Mouse (Mus musculus) left cerebral cortex, postnatal 4 days (tissue): ENCODE data around the gene Med27. TPM values are rescaled to one million over a fixed set of nuclear protein-coding genes. Genes with fewer than 3 reads are reported as not detected.
A peak's percentile ranks its signal among the peaks of the same experiment; 100 is the strongest.

Experiments
- DNase-seq: peaks from one replicate; pipeline ENCODE4 v3.0.0-alpha.2; 2022
- intact Hi-C: fragments of 180-260 bp; cut with DNase I; formaldehyde crosslinking; loops from one replicate; pipeline ENCODE4 v1.15.1; 2025
- total RNA-seq, 2 experiments: library from RNA; stranded (reverse); gene quantifications; 2 replicates each; pipeline ENCODE4 v1.2.3; 2021

The Med27 gene
- 10 to 100 TPM; 40.6 to 44.1 TPM for total RNA-seq

- DNase-seq, result peak; percentile 98
- intact Hi-C loops, result no loop called here
Observed at GRCm38 (mm10) chr2:29346629-29347271, at the start of gene Med27. Gene Med27, plus strand, starts transcription at chr2:29346819.

GRCm38 (mm10) chr2:29309966-29310365 lies 36.7 kb upstream of the Med27 start:
- DNase-seq, result no peak
- intact Hi-C loops, result no loop called here

- DNase-seq, result no peak
- intact Hi-C loops, result no loop called here
Observed at GRCm38 (mm10) chr2:29312058-29312457, 34.6 kb upstream of the Med27 start.

- intact Hi-C loops, result no loop called here
- no peak for DNase-seq
Observed at GRCm38 (mm10) chr2:29317906-29318470, 28.6 kb upstream of the Med27 start.

- intact Hi-C loops, result no loop called here
- no peak for DNase-seq
Observed at GRCm38 (mm10) chr2:29318596-29318995, 28.0 kb upstream of the Med27 start.

GRCm38 (mm10) chr2:29320229-29320751 lies 26.3 kb upstream of the Med27 start:
- intact Hi-C loops, result no loop called here
- DNase-seq, result peak; percentile 48

- no peak for DNase-seq
- intact Hi-C loops, result no loop called here
Observed at GRCm38 (mm10) chr2:29320780-29321179, 25.8 kb upstream of the Med27 start.

- DNase-seq, result no peak
- intact Hi-C loops, result no loop called here
Observed at GRCm38 (mm10) chr2:29324456-29324855, 22.2 kb upstream of the Med27 start.

GRCm38 (mm10) chr2:29330471-29330870 lies 16.1 kb upstream of the Med27 start:
- no peak for DNase-seq
- intact Hi-C loops, result no loop called here

- intact Hi-C loops, result loop anchor here (2.0 kb wide), 1 partner anchor 58 kb away; no protein-coding TSS in a partner anchor
- DNase-seq, result no peak
Observed at GRCm38 (mm10) chr2:29338396-29338795, 8.2 kb upstream of the Med27 start.

GRCm38 (mm10) chr2:29358696-29359375 lies 12.2 kb downstream of the Med27 start:
- DNase-seq, result no peak
- intact Hi-C loops, result no loop called here

- intact Hi-C loops, result no loop called here
- DNase-seq, result no peak
Observed at GRCm38 (mm10) chr2:29360956-29361355, 14.3 kb downstream of the Med27 start.

GRCm38 (mm10) chr2:29365000-29365695 lies 18.5 kb downstream of the Med27 start:
- intact Hi-C loops, result no loop called here
- DNase-seq, result no peak

GRCm38 (mm10) chr2:29368730-29369129 lies 22.1 kb downstream of the Med27 start:
- DNase-seq, result no peak
- intact Hi-C loops, result no loop called here

GRCm38 (mm10) chr2:29372176-29372575 lies 25.6 kb downstream of the Med27 start:
- intact Hi-C loops, result no loop called here
- no peak for DNase-seq

GRCm38 (mm10) chr2:29381683-29382082 lies 35.1 kb downstream of the Med27 start:
- no peak for DNase-seq
- intact Hi-C loops, result no loop called here

- DNase-seq, result no peak
- intact Hi-C loops, result no loop called here
Observed at GRCm38 (mm10) chr2:29382583-29382982, 36.0 kb downstream of the Med27 start.

- intact Hi-C loops, result no loop called here
Observed at GRCm38 (mm10) chr2:29383133-29383532, 36.5 kb downstream of the Med27 start.

GRCm38 (mm10) chr2:29385405-29385804 lies 38.8 kb downstream of the Med27 start:
- intact Hi-C loops, result no loop called here
- no peak for DNase-seq

More at GRCm38 (mm10) chr2:29383133-29383532, 36.5 kb downstream of the Med27 start:
- DNase-seq, result no peak

GRCm38 (mm10) chr2:29387268-29387667 lies 40.6 kb downstream of the Med27 start:
- no peak for DNase-seq
- intact Hi-C loops, result no loop called here

- DNase-seq, result no peak
- intact Hi-C loops, result no loop called here
Observed at GRCm38 (mm10) chr2:29388937-29389336, 42.3 kb downstream of the Med27 start.
